Mouse (Mus musculus): ENCODE results near the gene Prdm16. TPM values are rescaled to one million over a fixed set of nuclear protein-coding genes. Genes with fewer than 3 reads are reported as not detected.

Prdm16 gene
- polyA plus RNA-seq, 1 experiment = not detected

- Histone ChIP-seq H3K79me2 (ENCODE audit: control insufficient read depth, insufficient read depth) (no peaks in the 10 kb centered on the region), H3K27me3 (ENCODE audit: control insufficient read depth, insufficient read depth, insufficient read length) (no peaks in the 10 kb centered on the region), H3K36me3 (ENCODE audit: control insufficient read depth, insufficient read depth) (no peaks in the 10 kb centered on the region), H3ac (ENCODE audit: control insufficient read depth, insufficient read length) (no peak overlapping the region), H3K4me3 (no peak overlapping the region), H3K4me2 (ENCODE audit: low read depth) (no peak overlapping the region)
- TF ChIP-seq E2F4 (IDR thresholded peaks at IDR 0.05; ENCODE audit: insufficient read depth) (no peak), SRF (IDR thresholded peaks at IDR 0.05; ENCODE audit: control insufficient read depth, insufficient read length, low read depth) (no peak), USF1 (IDR thresholded peaks at IDR 0.05; ENCODE audit: low read depth) (no peak), TCF12 (IDR thresholded peaks at IDR 0.05; ENCODE audit: insufficient read depth, poor library complexity, severe bottlenecking) (no peak), TCF3 (IDR thresholded peaks at IDR 0.05; ENCODE audit: insufficient read length, low read depth) (no peak), REST (IDR thresholded peaks at IDR 0.05; ENCODE audit: insufficient read depth, insufficient read length) (no peak), MYOD1 (IDR thresholded peaks at IDR 0.05; ENCODE audit: control insufficient read depth in 1 of 3, insufficient read length in 2 of 3, low read depth in 2 of 3) (no peak), CEBPB (IDR thresholded peaks at IDR 0.05; ENCODE audit: insufficient read depth, poor library complexity, severe bottlenecking) (no peak), MAX (IDR thresholded peaks at IDR 0.05; ENCODE audit: low read depth) (no peak), POLR2AphosphoS2 (IDR thresholded peaks at IDR 0.05; ENCODE audit: insufficient read length, low read depth) (no peak), POLR2A (IDR thresholded peaks at IDR 0.05; ENCODE audit: insufficient read length, low read depth) (no peak), MYOG (IDR thresholded peaks at IDR 0.05; ENCODE audit: control insufficient read depth in 1 of 3, insufficient read depth in 1 of 3, insufficient read length in 2 of 3, low read depth in 2 of 3) (no peak)
These were observed 311.3 kb downstream of the Prdm16 start for GRCm38 (mm10) chr4:154325410-154325809.

GRCm38 (mm10) chr4:154313622-154313967 lies 323.1 kb downstream of the Prdm16 start:
- Histone ChIP-seq H3K36me3 (ENCODE audit: control insufficient read depth, insufficient read depth) (no peaks in the 10 kb centered on the region), H3ac (ENCODE audit: control insufficient read depth, insufficient read length) (no peak overlapping the region), H3K4me2 (ENCODE audit: low read depth) (no peak overlapping the region), H3K27me3 (ENCODE audit: control insufficient read depth, insufficient read depth, insufficient read length) (no peaks in the 10 kb centered on the region), H3K79me2 (ENCODE audit: control insufficient read depth, insufficient read depth) (no peaks in the 10 kb centered on the region), H3K4me3 (no peak overlapping the region)
- no peak for TF ChIP-seq POLR2A (IDR thresholded peaks at IDR 0.05; ENCODE audit: insufficient read length, low read depth)
- no peak for TF ChIP-seq POLR2AphosphoS2 (IDR thresholded peaks at IDR 0.05; ENCODE audit: insufficient read length, low read depth)
- TF ChIP-seq TCF3 (IDR thresholded peaks at IDR 0.05; ENCODE audit: insufficient read length, low read depth) = no peak
- TF ChIP-seq E2F4 (IDR thresholded peaks at IDR 0.05; ENCODE audit: insufficient read depth) = no peak
- no peak for TF ChIP-seq MYOG (IDR thresholded peaks at IDR 0.05; ENCODE audit: control insufficient read depth in 1 of 3, insufficient read depth in 1 of 3, insufficient read length in 2 of 3, low read depth in 2 of 3)
- TF ChIP-seq USF1 (IDR thresholded peaks at IDR 0.05; ENCODE audit: low read depth) = no peak
- no peak for TF ChIP-seq MYOD1 (IDR thresholded peaks at IDR 0.05; ENCODE audit: control insufficient read depth in 1 of 3, insufficient read length in 2 of 3, low read depth in 2 of 3)
- TF ChIP-seq REST (IDR thresholded peaks at IDR 0.05; ENCODE audit: insufficient read depth, insufficient read length) = no peak
- no peak for TF ChIP-seq MAX (IDR thresholded peaks at IDR 0.05; ENCODE audit: low read depth)
- no peak for TF ChIP-seq CEBPB (IDR thresholded peaks at IDR 0.05; ENCODE audit: insufficient read depth, poor library complexity, severe bottlenecking)
- TF ChIP-seq SRF (IDR thresholded peaks at IDR 0.05; ENCODE audit: control insufficient read depth, insufficient read length, low read depth) = no peak
- TF ChIP-seq TCF12 (IDR thresholded peaks at IDR 0.05; ENCODE audit: insufficient read depth, poor library complexity, severe bottlenecking) = no peak

GRCm38 (mm10) chr4:154312935-154313621 lies 323.6 kb downstream of the Prdm16 start:
- TF ChIP-seq REST (IDR thresholded peaks at IDR 0.05; ENCODE audit: insufficient read depth, insufficient read length) (no peak), TCF3 (IDR thresholded peaks at IDR 0.05; ENCODE audit: insufficient read length, low read depth) (no peak), E2F4 (IDR thresholded peaks at IDR 0.05; ENCODE audit: insufficient read depth) (no peak), TCF12 (IDR thresholded peaks at IDR 0.05; ENCODE audit: insufficient read depth, poor library complexity, severe bottlenecking) (no peak), POLR2A (IDR thresholded peaks at IDR 0.05; ENCODE audit: insufficient read length, low read depth) (no peak), USF1 (IDR thresholded peaks at IDR 0.05; ENCODE audit: low read depth) (no peak), POLR2AphosphoS2 (IDR thresholded peaks at IDR 0.05; ENCODE audit: insufficient read length, low read depth) (no peak), MAX (IDR thresholded peaks at IDR 0.05; ENCODE audit: low read depth) (no peak), CEBPB (IDR thresholded peaks at IDR 0.05; ENCODE audit: insufficient read depth, poor library complexity, severe bottlenecking) (no peak), MYOG (IDR thresholded peaks at IDR 0.05; ENCODE audit: control insufficient read depth in 1 of 3, insufficient read depth in 1 of 3, insufficient read length in 2 of 3, low read depth in 2 of 3) (no peak), SRF (IDR thresholded peaks at IDR 0.05; ENCODE audit: control insufficient read depth, insufficient read length, low read depth) (no peak)
- no peak overlapping the region for H3K4me2 ChIP-seq (ENCODE audit: low read depth)
- H3K27me3 ChIP-seq (ENCODE audit: control insufficient read depth, insufficient read depth, insufficient read length) = no peaks in the 10 kb centered on the region
- H3K79me2 ChIP-seq (ENCODE audit: control insufficient read depth, insufficient read depth) = no peaks in the 10 kb centered on the region
- no peak overlapping the region for H3K4me3 ChIP-seq
- H3ac ChIP-seq (ENCODE audit: control insufficient read depth, insufficient read length) = no peak overlapping the region
- H3K36me3 ChIP-seq (ENCODE audit: control insufficient read depth, insufficient read depth) = no peaks in the 10 kb centered on the region

GRCm38 (mm10) chr4:154312143-154312812 lies 324.4 kb downstream of the Prdm16 start:
- Histone ChIP-seq H3K4me3 (no peak overlapping the region), H3ac (ENCODE audit: control insufficient read depth, insufficient read length) (no peak overlapping the region), H3K27me3 (ENCODE audit: control insufficient read depth, insufficient read depth, insufficient read length) (no peaks in the 10 kb centered on the region), H3K36me3 (ENCODE audit: control insufficient read depth, insufficient read depth) (no peaks in the 10 kb centered on the region), H3K79me2 (ENCODE audit: control insufficient read depth, insufficient read depth) (no peaks in the 10 kb centered on the region), H3K4me2 (ENCODE audit: low read depth) (no peak overlapping the region)
- TF ChIP-seq SRF (IDR thresholded peaks at IDR 0.05; ENCODE audit: control insufficient read depth, insufficient read length, low read depth) = no peak

Measured in myocyte (in vitro differentiated cells).